Mouse (Mus musculus): Measurements from ENCODE around the gene Ackr4. TPM values are rescaled to one million over a fixed set of nuclear protein-coding genes. Genes with fewer than 3 reads are reported as not detected.

Ackr4 gene
- 0.18 and 0.52 TPM in 2 replicates for polyA plus RNA-seq (2014; fragmentation: Nextera tagmentation; extraction: Ambion mirVana)

- 84% methylated on average over 3 of the region's 3 CpGs for WGBS
- Histone ChIP-seq H3K4me3 (ENCODE audit: low read depth, low read length) (no peak within 1 kb of the TSS), H3K4me1 (ENCODE audit: control insufficient read depth, insufficient read depth, low read length) (peaks cover 9% of the 10 kb centered on the region), H3K27me3 (ENCODE audit: control insufficient read depth, insufficient read depth, low read length) (no peaks in the 10 kb centered on the region), H3K27ac (ENCODE audit: low read depth, low read length) (no peak within 1 kb of the TSS), H3K9ac (ENCODE audit: low read length) (no peak within 1 kb of the TSS), H3K36me3 (ENCODE audit: control insufficient read depth, insufficient read depth, low read length) (no peaks in the 10 kb centered on the region), H3K9me3 (ENCODE audit: control insufficient read depth, low read length) (no peaks in the 10 kb centered on the region), H3K4me2 (ENCODE audit: low read depth) (no peak within 1 kb of the TSS)
- ATAC-seq (ENCODE audit: insufficient read depth, low FRiP score, low TSS enrichment), result no peak
- DNase-seq (ENCODE audit: low spot score), result no peak
Observed at GRCm38 (mm10) chr9:104126833-104127232, at the start of gene Ackr4. TSS of gene Ackr4 (minus strand) at chr9:104126933.

- Histone ChIP-seq H3K9me3 (ENCODE audit: control insufficient read depth, low read length) (no peaks in the 10 kb centered on the region), H3K27me3 (ENCODE audit: control insufficient read depth, insufficient read depth, low read length) (no peaks in the 10 kb centered on the region), H3K36me3 (ENCODE audit: control insufficient read depth, insufficient read depth, low read length) (peaks cover 10% of the 10 kb centered on the region), H3K27ac (ENCODE audit: low read depth, low read length) (no peak overlapping the region), H3K4me2 (ENCODE audit: low read depth) (no peak overlapping the region), H3K4me3 (ENCODE audit: low read depth, low read length) (no peak overlapping the region), H3K9ac (ENCODE audit: low read length) (no peak overlapping the region), H3K4me1 (ENCODE audit: control insufficient read depth, insufficient read depth, low read length) (no peaks in the 10 kb centered on the region)
- ATAC-seq (ENCODE audit: insufficient read depth, low FRiP score, low TSS enrichment) (no peak), DNase-seq (ENCODE audit: low spot score) (no peak)
- WGBS, result 94% methylated on average over 6 of the region's 6 CpGs
Observed at GRCm38 (mm10) chr9:104172342-104172741, 45.6 kb upstream of the Ackr4 start.

DNA sequence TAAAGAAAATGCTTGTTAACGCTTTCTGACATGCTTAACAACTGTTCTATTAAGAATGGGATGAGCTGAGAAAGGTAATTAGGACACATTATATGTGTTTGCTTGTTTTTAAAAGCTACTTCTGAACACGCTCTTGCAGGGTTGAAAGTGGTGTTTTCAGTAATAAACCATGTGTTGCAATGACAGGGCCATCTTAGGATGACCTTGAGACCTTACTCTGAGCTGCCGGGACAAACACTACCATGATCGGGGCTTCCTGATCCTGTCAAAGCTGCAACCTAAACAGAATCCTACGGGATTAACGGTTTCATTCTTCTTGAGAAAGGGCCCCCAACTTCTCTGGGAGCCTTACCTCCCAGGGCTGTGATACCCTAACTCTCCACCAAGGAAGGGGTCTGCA is 44.9 kb upstream of the Ackr4 start:
- Histone ChIP-seq H3K36me3 (ENCODE audit: control insufficient read depth, insufficient read depth, low read length) (peaks cover 12% of the 10 kb centered on the region), H3K9ac (ENCODE audit: low read length) (no peak overlapping the region), H3K9me3 (ENCODE audit: control insufficient read depth, low read length) (no peaks in the 10 kb centered on the region), H3K4me2 (ENCODE audit: low read depth) (no peak overlapping the region), H3K27me3 (ENCODE audit: control insufficient read depth, insufficient read depth, low read length) (no peaks in the 10 kb centered on the region), H3K4me1 (ENCODE audit: control insufficient read depth, insufficient read depth, low read length) (no peaks in the 10 kb centered on the region), H3K4me3 (ENCODE audit: low read depth, low read length) (no peak overlapping the region), H3K27ac (ENCODE audit: low read depth, low read length) (no peak overlapping the region)
- ATAC-seq (ENCODE audit: insufficient read depth, low FRiP score, low TSS enrichment) (no peak), DNase-seq (ENCODE audit: low spot score) (no peak)
- WGBS, result 92% methylated on average over 6 of the region's 6 CpGs

DNA sequence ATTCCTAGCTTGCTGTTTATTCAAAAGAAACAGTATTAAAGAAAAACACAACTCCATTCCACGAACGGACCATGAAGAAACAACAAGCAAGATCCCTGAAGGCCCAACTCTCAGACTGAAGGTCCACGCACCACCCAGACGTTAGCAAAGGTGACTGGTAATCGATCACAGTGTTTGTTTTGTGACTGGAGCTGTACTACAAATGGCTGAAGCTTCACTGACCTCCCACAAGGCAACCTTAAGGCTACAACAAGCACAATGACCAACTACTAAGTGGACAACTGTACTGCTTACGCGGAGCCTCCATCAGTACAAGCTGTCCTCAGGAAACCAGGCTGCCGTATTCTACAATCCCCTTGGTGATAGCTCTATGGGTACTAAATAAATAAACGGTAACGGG is 43.3 kb upstream of the Ackr4 start:
- Histone ChIP-seq H3K9ac (ENCODE audit: low read length) (no peak overlapping the region), H3K4me1 (ENCODE audit: control insufficient read depth, insufficient read depth, low read length) (no peaks in the 10 kb centered on the region), H3K4me3 (ENCODE audit: low read depth, low read length) (no peak overlapping the region), H3K36me3 (ENCODE audit: control insufficient read depth, insufficient read depth, low read length) (peaks cover 10% of the 10 kb centered on the region), H3K9me3 (ENCODE audit: control insufficient read depth, low read length) (no peaks in the 10 kb centered on the region), H3K27me3 (ENCODE audit: control insufficient read depth, insufficient read depth, low read length) (no peaks in the 10 kb centered on the region), H3K27ac (ENCODE audit: low read depth, low read length) (no peak overlapping the region), H3K4me2 (ENCODE audit: low read depth) (no peak overlapping the region)
- ATAC-seq (ENCODE audit: insufficient read depth, low FRiP score, low TSS enrichment), result no peak
- 92% methylated on average over 10 of the region's 10 CpGs for WGBS
- DNase-seq (ENCODE audit: low spot score), result no peak

- WGBS, result 95% methylated on average over 5 of the region's 5 CpGs
- Histone ChIP-seq H3K9me3 (ENCODE audit: control insufficient read depth, low read length) (no peaks in the 10 kb centered on the region), H3K27me3 (ENCODE audit: control insufficient read depth, insufficient read depth, low read length) (no peaks in the 10 kb centered on the region), H3K4me1 (ENCODE audit: control insufficient read depth, insufficient read depth, low read length) (no peaks in the 10 kb centered on the region), H3K4me2 (ENCODE audit: low read depth) (no peak overlapping the region), H3K9ac (ENCODE audit: low read length) (no peak overlapping the region), H3K27ac (ENCODE audit: low read depth, low read length) (no peak overlapping the region), H3K36me3 (ENCODE audit: control insufficient read depth, insufficient read depth, low read length) (peaks cover 10% of the 10 kb centered on the region), H3K4me3 (ENCODE audit: low read depth, low read length) (no peak overlapping the region)
- ATAC-seq (ENCODE audit: insufficient read depth, low FRiP score, low TSS enrichment), result no peak
- no peak for DNase-seq (ENCODE audit: low spot score)
Observed at GRCm38 (mm10) chr9:104165926-104166325, 39.2 kb upstream of the Ackr4 start.

DNA sequence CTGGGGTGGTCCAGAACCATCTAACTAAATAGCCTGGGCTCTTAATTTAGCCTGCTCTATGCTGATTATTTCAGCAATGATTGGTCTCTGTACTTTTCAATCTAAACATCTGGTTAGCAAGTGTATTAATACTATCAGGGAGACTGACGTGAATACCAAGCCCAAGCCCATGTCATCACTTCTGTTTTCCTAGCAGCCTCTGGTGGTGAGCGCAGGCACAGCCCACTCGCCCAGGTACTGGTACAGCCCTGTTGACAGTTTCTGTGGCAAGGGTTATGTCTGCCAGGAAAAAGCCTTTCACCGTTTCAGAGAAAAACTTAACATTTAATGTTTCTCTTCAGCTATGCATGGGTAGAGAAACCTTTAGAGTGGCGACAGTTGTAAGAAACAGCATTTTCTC is 37.5 kb upstream of the Ackr4 start:
- ATAC-seq (ENCODE audit: insufficient read depth, low FRiP score, low TSS enrichment) (no peak), DNase-seq (ENCODE audit: low spot score) (no peak)
- Histone ChIP-seq H3K9ac (ENCODE audit: low read length) (no peak overlapping the region), H3K4me3 (ENCODE audit: low read depth, low read length) (no peak overlapping the region), H3K4me1 (ENCODE audit: control insufficient read depth, insufficient read depth, low read length) (no peaks in the 10 kb centered on the region), H3K9me3 (ENCODE audit: control insufficient read depth, low read length) (no peaks in the 10 kb centered on the region), H3K27me3 (ENCODE audit: control insufficient read depth, insufficient read depth, low read length) (no peaks in the 10 kb centered on the region), H3K27ac (ENCODE audit: low read depth, low read length) (no peak overlapping the region), H3K4me2 (ENCODE audit: low read depth) (no peak overlapping the region), H3K36me3 (ENCODE audit: control insufficient read depth, insufficient read depth, low read length) (peaks cover 13% of the 10 kb centered on the region)
- 93% methylated on average over 5 of the region's 5 CpGs for WGBS

DNA sequence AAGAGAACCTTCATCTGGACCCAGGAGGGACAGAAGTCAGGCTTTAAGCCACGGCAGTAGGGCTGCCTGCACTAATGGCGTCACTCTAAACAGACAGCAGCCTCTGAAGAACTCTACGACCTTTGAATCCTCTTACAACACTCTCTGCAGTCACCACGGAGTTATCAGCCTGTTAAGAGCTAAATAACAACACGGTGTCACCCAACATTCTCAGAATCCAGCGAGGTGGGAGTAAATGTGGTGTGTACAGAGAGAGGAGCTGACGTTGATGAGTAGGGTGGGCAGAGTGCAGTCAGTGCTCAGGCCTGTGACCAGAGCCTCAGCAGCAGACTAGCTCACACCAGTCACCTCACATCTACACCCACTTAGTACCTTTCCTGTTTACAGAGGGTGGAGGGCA is 34.4 kb upstream of the Ackr4 start:
- H3K4me3 ChIP-seq (ENCODE audit: low read depth, low read length), result no peak overlapping the region
- H3K27ac ChIP-seq (ENCODE audit: low read depth, low read length), result no peak overlapping the region
- no peak overlapping the region for H3K9ac ChIP-seq (ENCODE audit: low read length)
- no peak for DNase-seq (ENCODE audit: low spot score)
- 88% methylated on average over 7 of the region's 7 CpGs for WGBS
- no peak for ATAC-seq (ENCODE audit: insufficient read depth, low FRiP score, low TSS enrichment)
- H3K27me3 ChIP-seq (ENCODE audit: control insufficient read depth, insufficient read depth, low read length), result no peaks in the 10 kb centered on the region
- H3K4me1 ChIP-seq (ENCODE audit: control insufficient read depth, insufficient read depth, low read length), result no peaks in the 10 kb centered on the region
- H3K9me3 ChIP-seq (ENCODE audit: control insufficient read depth, low read length), result no peaks in the 10 kb centered on the region
- no peak overlapping the region for H3K4me2 ChIP-seq (ENCODE audit: low read depth)
- peaks cover 19% of the 10 kb centered on the region for H3K36me3 ChIP-seq (ENCODE audit: control insufficient read depth, insufficient read depth, low read length)

DNA sequence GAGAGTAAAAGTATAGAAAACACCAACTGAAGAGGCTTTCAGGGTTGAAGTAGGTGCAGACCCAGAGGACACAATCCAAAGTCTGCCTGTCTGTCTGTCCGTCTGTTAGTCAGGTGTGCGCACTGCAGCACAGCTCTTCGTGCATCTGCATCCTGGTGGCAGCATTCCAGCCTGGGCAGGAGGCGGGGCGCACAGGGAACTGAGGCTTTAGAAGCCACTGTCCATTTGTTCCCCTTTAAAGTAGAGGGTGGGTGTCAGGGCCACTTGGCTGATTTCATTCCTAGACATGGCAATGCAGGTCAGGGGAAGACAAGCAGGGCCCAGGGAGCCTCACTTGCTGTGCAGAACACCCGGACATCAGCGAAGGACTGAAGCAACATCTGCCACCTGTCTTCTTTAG is 30.6 kb upstream of the Ackr4 start:
- Histone ChIP-seq H3K9me3 (ENCODE audit: control insufficient read depth, low read length) (no peaks in the 10 kb centered on the region), H3K9ac (ENCODE audit: low read length) (no peak overlapping the region), H3K4me2 (ENCODE audit: low read depth) (no peak overlapping the region), H3K27me3 (ENCODE audit: control insufficient read depth, insufficient read depth, low read length) (no peaks in the 10 kb centered on the region), H3K4me1 (ENCODE audit: control insufficient read depth, insufficient read depth, low read length) (no peaks in the 10 kb centered on the region), H3K36me3 (ENCODE audit: control insufficient read depth, insufficient read depth, low read length) (peaks cover 30% of the 10 kb centered on the region), H3K27ac (ENCODE audit: low read depth, low read length) (no peak overlapping the region), H3K4me3 (ENCODE audit: low read depth, low read length) (no peak overlapping the region)
- DNase-seq (ENCODE audit: low spot score) (no peak), ATAC-seq (ENCODE audit: insufficient read depth, low FRiP score, low TSS enrichment) (no peak)
- WGBS, result 85% methylated on average over 7 of the region's 7 CpGs

DNA sequence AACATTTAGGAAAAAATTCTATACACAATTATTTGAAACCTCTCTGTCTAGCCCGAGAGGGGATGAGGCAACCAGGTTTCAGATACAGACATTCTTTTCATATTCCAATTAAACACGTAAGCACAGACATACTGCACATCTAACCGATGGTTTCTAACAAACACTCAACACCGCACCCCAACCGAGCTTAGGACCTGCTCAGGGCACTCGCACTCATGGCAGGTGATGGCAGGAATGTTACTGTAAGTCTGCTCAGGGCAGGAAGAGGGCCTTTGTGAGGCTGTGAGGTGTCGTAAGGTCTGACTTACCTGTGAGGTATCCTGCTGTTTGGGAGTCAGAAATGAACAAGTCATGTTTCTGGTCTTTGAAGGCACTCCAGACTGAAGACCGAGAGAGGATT is 29.8 kb upstream of the Ackr4 start:
- DNase-seq (ENCODE audit: low spot score), result no peak
- no peak for ATAC-seq (ENCODE audit: insufficient read depth, low FRiP score, low TSS enrichment)
- Histone ChIP-seq H3K4me2 (ENCODE audit: low read depth) (no peak overlapping the region), H3K27ac (ENCODE audit: low read depth, low read length) (no peak overlapping the region), H3K36me3 (ENCODE audit: control insufficient read depth, insufficient read depth, low read length) (peaks cover 30% of the 10 kb centered on the region), H3K4me3 (ENCODE audit: low read depth, low read length) (no peak overlapping the region), H3K9me3 (ENCODE audit: control insufficient read depth, low read length) (no peaks in the 10 kb centered on the region), H3K27me3 (ENCODE audit: control insufficient read depth, insufficient read depth, low read length) (no peaks in the 10 kb centered on the region), H3K4me1 (ENCODE audit: control insufficient read depth, insufficient read depth, low read length) (no peaks in the 10 kb centered on the region), H3K9ac (ENCODE audit: low read length) (no peak overlapping the region)
- WGBS, result 97% methylated on average over 8 of the region's 8 CpGs

Data from neural tube, embryonic 11.5 days (tissue).